Comparison of ENCODE assay signal across 8 mouse cellular contexts in genomic region chr11:97585932-97586331, GRCm38 (mm10). TPM values are rescaled to one million over a fixed set of nuclear protein-coding genes. Genes with fewer than 3 reads are reported as not detected.
DNase-seq lines count a peak whose midpoint lies in the region; ATAC-seq and TF ChIP-seq lines count a peak whose summit lies in the region.
"Had no signal": no experiment of that assay in that cellular context is flagged by ENCODE, and none has a peak within 500 bp of the region (broad histone marks: within the 10 kb centered on the region; RNA-seq: fewer than 3 reads in every experiment).

No protein-coding gene starts in this region.

- DNase-seq in kidney, postnatal 4 days = peak; percentile 34 to 50
- DNase-seq in stomach, postnatal 0 days (ENCODE audit: low spot score) = peak; percentile 76
- no peak for DNase-seq in ovary, postnatal 36 days (ENCODE audit: low spot score)
- no peak for DNase-seq in midbrain, embryonic 10.5 days (ENCODE audit: low spot score)
- no peak for DNase-seq in retina, postnatal 1 day
- DNase-seq: cerebellum, adult 9-11 months had no signal

- WGBS in heart, embryonic 11.5 days (ENCODE audit: insufficient replicate concordance) = 30% methylated on average over 10 of the region's 10 CpGs
- 35% methylated on average over 10 of the region's 10 CpGs for WGBS in intestine, embryonic 15.5 days
- WGBS in stomach, postnatal 0 days = 40% methylated on average over 10 of the region's 10 CpGs
- WGBS in midbrain, embryonic 10.5 days = 76% methylated on average over 10 of the region's 10 CpGs

- no peak overlapping the region for H3K9ac ChIP-seq in heart, embryonic 11.5 days (ENCODE audit: low read depth, low read length)
- H3K9ac ChIP-seq in intestine, embryonic 15.5 days = no peak overlapping the region
- H3K9ac ChIP-seq in stomach, postnatal 0 days (ENCODE audit: low read length) = no peak overlapping the region

- peak overlapping the region; percentile 63; the same call in 1 of the 2 replicates for H3K27ac ChIP-seq in heart, embryonic 11.5 days (ENCODE audit: low read depth, low read length)
- no peak overlapping the region for H3K27ac ChIP-seq in intestine, embryonic 15.5 days
- 0 out of 2 replicates have a peak overlapping the region, but pooled peaks have one; percentile 49 for H3K27ac ChIP-seq in stomach, postnatal 0 days (replicated peaks)
- no peak overlapping the region for H3K27ac ChIP-seq in midbrain, embryonic 10.5 days (replicated peaks)

- peaks cover 10% of the 10 kb centered on the region for H3K4me1 ChIP-seq in heart, embryonic 11.5 days (ENCODE audit: control insufficient read depth, insufficient read depth, low read length)
- no peaks in the 10 kb centered on the region for H3K4me1 ChIP-seq in intestine, embryonic 15.5 days (replicated peaks)
- H3K4me1 ChIP-seq in stomach, postnatal 0 days (replicated peaks; ENCODE audit: control insufficient read depth, insufficient read depth) = no peaks in the 10 kb centered on the region
- peaks cover 23% of the 10 kb centered on the region for H3K4me1 ChIP-seq in midbrain, embryonic 10.5 days

- H3K9me3 ChIP-seq in heart, embryonic 11.5 days (replicated peaks; ENCODE audit: control insufficient read depth, low read length) = no peaks in the 10 kb centered on the region
- no peaks in the 10 kb centered on the region for H3K9me3 ChIP-seq in intestine, embryonic 15.5 days
- no peaks in the 10 kb centered on the region for H3K9me3 ChIP-seq in stomach, postnatal 0 days (ENCODE audit: control insufficient read depth, low read length)
- H3K9me3 ChIP-seq in midbrain, embryonic 10.5 days (replicated peaks) = no peaks in the 10 kb centered on the region

- peak; percentile 77; the same call in 1 of the 2 replicates for ATAC-seq in heart, embryonic 11.5 days (replicated peaks; ENCODE audit: insufficient number of reproducible peaks, low FRiP score, low TSS enrichment)
- ATAC-seq in intestine, embryonic 15.5 days = peak; percentile 93
- peak; percentile 93 for ATAC-seq in stomach, postnatal 0 days (ENCODE audit: low FRiP score, low TSS enrichment)

- H3K27me3 ChIP-seq in heart, embryonic 11.5 days (ENCODE audit: control insufficient read depth, insufficient read depth, low read length) = 0 out of 2 replicates have a peak, but pooled peaks cover 4% of the 10 kb centered on the region
- H3K27me3 ChIP-seq in intestine, embryonic 15.5 days (replicated peaks) = no peaks in the 10 kb centered on the region
- no peaks in the 10 kb centered on the region for H3K27me3 ChIP-seq in stomach, postnatal 0 days (ENCODE audit: control insufficient read depth, insufficient read depth, low read length)
- peaks cover 34% of the 10 kb centered on the region for H3K27me3 ChIP-seq in midbrain, embryonic 10.5 days (ENCODE audit: low read depth, poor library complexity, severe bottlenecking)

- no peak overlapping the region for H3K4me3 ChIP-seq in heart, embryonic 11.5 days (ENCODE audit: low read depth, low read length)
- no peak overlapping the region for H3K4me3 ChIP-seq in intestine, embryonic 15.5 days (replicated peaks)
- H3K4me3 ChIP-seq in stomach, postnatal 0 days (ENCODE audit: low read depth, low read length) = no peak overlapping the region
- H3K4me3 ChIP-seq in midbrain, embryonic 10.5 days = no peak overlapping the region

- no peak overlapping the region for H3K4me2 ChIP-seq in heart, embryonic 11.5 days
- no peak overlapping the region for H3K4me2 ChIP-seq in intestine, embryonic 15.5 days (replicated peaks)
- H3K4me2 ChIP-seq in stomach, postnatal 0 days (replicated peaks; ENCODE audit: low read depth) = no peak overlapping the region

- no peak for TF ChIP-seq EP300 in stomach, postnatal 0 days (optimal IDR thresholded peaks at IDR 0.05)

- H3K36me3 ChIP-seq in heart, embryonic 11.5 days (ENCODE audit: control insufficient read depth, insufficient read depth, low read length) = no peaks in the 10 kb centered on the region
- no peaks in the 10 kb centered on the region for H3K36me3 ChIP-seq in intestine, embryonic 15.5 days
- no peaks in the 10 kb centered on the region for H3K36me3 ChIP-seq in stomach, postnatal 0 days (ENCODE audit: control insufficient read depth, insufficient read depth, low read length)
- no peaks in the 10 kb centered on the region for H3K36me3 ChIP-seq in midbrain, embryonic 10.5 days

- no peak for TF ChIP-seq CTCF in stomach, postnatal 0 days (IDR thresholded peaks at IDR 0.05; ENCODE audit: low read depth)

RNA-seq across cellular contexts. Expression of gene Srcin1, which starts 9.9 kb away (rescaled TPM):
- 0.06 and 0.23 TPM in 2 replicates for polyA plus RNA-seq in heart, embryonic 11.5 days (2014; fragmentation: Nextera tagmentation; extraction: Ambion mirVana)
- polyA plus RNA-seq in intestine, embryonic 15.5 days (2015; fragmentation: Nextera tagmentation; extraction: Ambion mirVana) = 0.24 and 0.25 TPM in 2 replicates
- polyA plus RNA-seq in stomach, postnatal 0 days (2015; fragmentation: Nextera tagmentation; extraction: Ambion mirVana) = 0.49 and 0.50 TPM in 2 replicates
- 0.89 and 1.6 TPM in 2 replicates for polyA plus RNA-seq in midbrain, embryonic 10.5 days (2016; fragmentation: Nextera tagmentation; extraction: Ambion mirVana)

RNA-seq across cellular contexts. Expression of gene Epop, which starts 43.6 kb away (rescaled TPM):
- 1.4 and 1.5 TPM in 2 replicates for polyA plus RNA-seq in heart, embryonic 11.5 days (2014; fragmentation: Nextera tagmentation; extraction: Ambion mirVana)
- 2.7 and 3.7 TPM in 2 replicates for polyA plus RNA-seq in intestine, embryonic 15.5 days (2015; fragmentation: Nextera tagmentation; extraction: Ambion mirVana)
- polyA plus RNA-seq in stomach, postnatal 0 days (2015; fragmentation: Nextera tagmentation; extraction: Ambion mirVana) = 9.7 and 10.8 TPM in 2 replicates
- polyA plus RNA-seq in midbrain, embryonic 10.5 days (2016; fragmentation: Nextera tagmentation; extraction: Ambion mirVana) = 10.4 and 13.3 TPM in 2 replicates

Comparison
In these comparisons a context has a peak if more than half of its experiments do, and no peak if none do; other contexts are left out.
1. H3K27ac ChIP-seq: peak in heart, embryonic 11.5 days (single experiment) and stomach, postnatal 0 days (single experiment); none in intestine, embryonic 15.5 days (single experiment) and midbrain, embryonic 10.5 days (single experiment).
2. DNase-seq: peak in kidney, postnatal 4 days (2 of 2) and stomach, postnatal 0 days (single experiment); none in ovary, postnatal 36 days (single experiment), midbrain, embryonic 10.5 days (single experiment) and retina, postnatal 1 day (single experiment).
3. Peak in every context shown above with its lines, with median percentiles within 50 percentile points of each other: ATAC-seq.